Mouse (Mus musculus): ENCODE measurements around the gene Sprr1b. TPM values are rescaled to one million over a fixed set of nuclear protein-coding genes. Genes with fewer than 3 reads are reported as not detected.

Sprr1b gene
- polyA plus RNA-seq, 1 experiment from 2014 or later, result not detected

Other genes starting within 250 kb of the Sprr1b start
- gene Sprr2a1, start 223.0 kb downstream of the Sprr1b start, polyA plus RNA-seq (2014; fragmentation: Nextera tagmentation; extraction: Ambion mirVana), result not detected in 2 replicates
- not detected in 2 replicates for gene Sprr2a2, start 222.9 kb downstream of the Sprr1b start, polyA plus RNA-seq (2014; fragmentation: Nextera tagmentation; extraction: Ambion mirVana)
- not detected in 2 replicates for gene Sprr2a3, start 153.4 kb downstream of the Sprr1b start, polyA plus RNA-seq (2014; fragmentation: Nextera tagmentation; extraction: Ambion mirVana)
- not detected in 2 replicates for gene Sprr2b, start 122.2 kb downstream of the Sprr1b start, polyA plus RNA-seq (2014; fragmentation: Nextera tagmentation; extraction: Ambion mirVana)
- gene Sprr2d, start 99.6 kb downstream of the Sprr1b start, polyA plus RNA-seq (2014; fragmentation: Nextera tagmentation; extraction: Ambion mirVana), result not detected in 2 replicates
- gene Sprr2e, start 86.6 kb downstream of the Sprr1b start, polyA plus RNA-seq (2014; fragmentation: Nextera tagmentation; extraction: Ambion mirVana), result not detected in 2 replicates
- not detected in 2 replicates for gene Sprr2f, start 73.6 kb downstream of the Sprr1b start, polyA plus RNA-seq (2014; fragmentation: Nextera tagmentation; extraction: Ambion mirVana)
- not detected in 2 replicates for gene Sprr2h, start 53.1 kb downstream of the Sprr1b start, polyA plus RNA-seq (2014; fragmentation: Nextera tagmentation; extraction: Ambion mirVana)
- not detected in 2 replicates for gene Sprr2i, start 30.8 kb downstream of the Sprr1b start, polyA plus RNA-seq (2014; fragmentation: Nextera tagmentation; extraction: Ambion mirVana)
- gene Sprr2j-ps, start 20.7 kb downstream of the Sprr1b start, polyA plus RNA-seq (2014; fragmentation: Nextera tagmentation; extraction: Ambion mirVana), result not detected in 2 replicates
- gene Gm9774, start 9.4 kb downstream of the Sprr1b start, polyA plus RNA-seq (2014; fragmentation: Nextera tagmentation; extraction: Ambion mirVana), result 5.4 and 6.7 TPM in 2 replicates
- not detected in 2 replicates for gene Sprr2k, start 6.2 kb downstream of the Sprr1b start, polyA plus RNA-seq (2014; fragmentation: Nextera tagmentation; extraction: Ambion mirVana)
- gene Sprr3, start 19.9 kb upstream of the Sprr1b start, polyA plus RNA-seq (2014; fragmentation: Nextera tagmentation; extraction: Ambion mirVana), result not detected in 2 replicates
- 0.36 TPM in 1 of 2 replicates, not detected in the other for gene Sprr1a, start 47.1 kb upstream of the Sprr1b start, polyA plus RNA-seq (2014; fragmentation: Nextera tagmentation; extraction: Ambion mirVana)
- gene Sprr4, start 61.7 kb upstream of the Sprr1b start, polyA plus RNA-seq (2014; fragmentation: Nextera tagmentation; extraction: Ambion mirVana), result not detected in 2 replicates
- gene 2310046K23Rik, start 95.7 kb upstream of the Sprr1b start, polyA plus RNA-seq (2014; fragmentation: Nextera tagmentation; extraction: Ambion mirVana), result not detected in 2 replicates
- 0.17 TPM in 1 of 2 replicates, not detected in the other for gene Ivl, start 134.9 kb upstream of the Sprr1b start, polyA plus RNA-seq (2014; fragmentation: Nextera tagmentation; extraction: Ambion mirVana)
- not detected in 2 replicates for gene Smcp, start 150.2 kb upstream of the Sprr1b start, polyA plus RNA-seq (2014; fragmentation: Nextera tagmentation; extraction: Ambion mirVana)
- not detected in 2 replicates for gene 2210017I01Rik, start 168.7 kb upstream of the Sprr1b start, polyA plus RNA-seq (2014; fragmentation: Nextera tagmentation; extraction: Ambion mirVana)
- gene Lce6a, start 182.9 kb upstream of the Sprr1b start, polyA plus RNA-seq (2014; fragmentation: Nextera tagmentation; extraction: Ambion mirVana), result not detected in 2 replicates
- not detected in 2 replicates for gene Lce1a1, start 209.5 kb upstream of the Sprr1b start, polyA plus RNA-seq (2014; fragmentation: Nextera tagmentation; extraction: Ambion mirVana)
- not detected in 2 replicates for gene Lce1b, start 218.1 kb upstream of the Sprr1b start, polyA plus RNA-seq (2014; fragmentation: Nextera tagmentation; extraction: Ambion mirVana)
- not detected in 2 replicates for gene Lce1a2, start 231.5 kb upstream of the Sprr1b start, polyA plus RNA-seq (2014; fragmentation: Nextera tagmentation; extraction: Ambion mirVana)
- gene Lce1c, start 240.5 kb upstream of the Sprr1b start, polyA plus RNA-seq (2014; fragmentation: Nextera tagmentation; extraction: Ambion mirVana), result not detected in 2 replicates
- gene Lce1d, start 248.4 kb upstream of the Sprr1b start, polyA plus RNA-seq (2014; fragmentation: Nextera tagmentation; extraction: Ambion mirVana), result not detected in 2 replicates